Comparison of ENCODE assay signal across 12 mouse cellular contexts in genomic region chr6:4418376-4418775, GRCm38 (mm10).
A peak's percentile ranks its signal among the peaks of the same experiment; 100 is the strongest.
DNase-seq lines count a peak whose midpoint lies in the region; ATAC-seq and TF ChIP-seq lines count a peak whose summit lies in the region.
"Had no signal": no experiment of that assay in that cellular context is flagged by ENCODE, and none has a peak within 500 bp of the region (broad histone marks: within the 10 kb centered on the region; RNA-seq: fewer than 3 reads in every experiment).

No protein-coding gene starts in this region.

- 55% methylated on average over 10 of the region's 10 CpGs for WGBS in heart, postnatal 0 days
- 43% methylated on average over 10 of the region's 10 CpGs for WGBS in lung, embryonic 14.5 days
- WGBS in embryonic facial prominence, embryonic 15.5 days = 46% methylated on average over 10 of the region's 10 CpGs
- 47% methylated on average over 10 of the region's 10 CpGs for WGBS in limb, embryonic 14.5 days

- H3K9me3 ChIP-seq in heart, postnatal 0 days (replicated peaks; ENCODE audit: control insufficient read depth, low read length) = no peaks in the 10 kb centered on the region
- H3K9me3 ChIP-seq in lung, embryonic 14.5 days (ENCODE audit: low read depth, low read length) = no peaks in the 10 kb centered on the region
- H3K9me3 ChIP-seq in embryonic facial prominence, embryonic 15.5 days (replicated peaks) = no peaks in the 10 kb centered on the region
- no peaks in the 10 kb centered on the region for H3K9me3 ChIP-seq in limb, embryonic 14.5 days (ENCODE audit: control insufficient read depth, low read length)
- H3K9me3 ChIP-seq: forebrain, embryonic 15.5 days had no signal

- TF ChIP-seq EP300 in heart, postnatal 0 days (IDR thresholded peaks at IDR 0.05; ENCODE audit: low read depth) = no peak

- no peak for DNase-seq in heart, postnatal 0 days (ENCODE audit: low spot score)
- DNase-seq in heart, adult 8-10 months (ENCODE audit: low spot score) = no peak
- no peak for DNase-seq in lung, embryonic 14.5 days
- DNase-seq in lung, postnatal 36 days = no peak
- no peak for DNase-seq in limb, embryonic 14.5 days (ENCODE audit: low spot score)
- DNase-seq: cerebellum, adult 2 months; right cerebral cortex, postnatal 4 days had no signal

- H3K4me3 ChIP-seq in heart, postnatal 0 days (ENCODE audit: low read depth, low read length) = no peak overlapping the region
- H3K4me3 ChIP-seq in lung, embryonic 14.5 days (ENCODE audit: low read depth, low read length) = no peak overlapping the region
- H3K4me3 ChIP-seq in embryonic facial prominence, embryonic 15.5 days (replicated peaks) = no peak overlapping the region
- no peak overlapping the region for H3K4me3 ChIP-seq in limb, embryonic 14.5 days (replicated peaks; ENCODE audit: low read length)
- H3K4me3 ChIP-seq: forebrain, embryonic 15.5 days had no signal

- H3K9ac ChIP-seq in heart, postnatal 0 days (replicated peaks; ENCODE audit: low read depth, low read length) = no peak overlapping the region
- H3K9ac ChIP-seq in lung, embryonic 14.5 days = no peak overlapping the region
- no peak overlapping the region for H3K9ac ChIP-seq in embryonic facial prominence, embryonic 15.5 days
- H3K9ac ChIP-seq in limb, embryonic 14.5 days (ENCODE audit: low read depth, low read length, severe bottlenecking) = no peak overlapping the region
- H3K9ac ChIP-seq: forebrain, embryonic 15.5 days had no signal

- no peaks in the 10 kb centered on the region for H3K36me3 ChIP-seq in heart, postnatal 0 days (replicated peaks; ENCODE audit: control insufficient read depth, insufficient read depth, low read length)
- no peaks in the 10 kb centered on the region for H3K36me3 ChIP-seq in lung, embryonic 14.5 days (ENCODE audit: insufficient read depth)
- no peaks in the 10 kb centered on the region for H3K36me3 ChIP-seq in embryonic facial prominence, embryonic 15.5 days
- no peaks in the 10 kb centered on the region for H3K36me3 ChIP-seq in limb, embryonic 14.5 days (ENCODE audit: control insufficient read depth, insufficient read depth, low read length)
- H3K36me3 ChIP-seq: forebrain, embryonic 15.5 days had no signal

- no peaks in the 10 kb centered on the region for H3K27me3 ChIP-seq in heart, postnatal 0 days (ENCODE audit: control insufficient read depth, insufficient read depth, low read length)
- H3K27me3 ChIP-seq in lung, embryonic 14.5 days (ENCODE audit: insufficient read depth, low read length) = no peaks in the 10 kb centered on the region
- H3K27me3 ChIP-seq in embryonic facial prominence, embryonic 15.5 days = no peaks in the 10 kb centered on the region
- no peaks in the 10 kb centered on the region for H3K27me3 ChIP-seq in limb, embryonic 14.5 days (ENCODE audit: control insufficient read depth, insufficient read depth, low read length)
- H3K27me3 ChIP-seq: CH12.LX; forebrain, embryonic 15.5 days had no signal

- no peaks in the 10 kb centered on the region for H3K4me1 ChIP-seq in heart, postnatal 0 days (ENCODE audit: control insufficient read depth, insufficient read depth)
- H3K4me1 ChIP-seq in lung, embryonic 14.5 days (ENCODE audit: insufficient read depth) = 0 out of 2 replicates have a peak, but pooled peaks cover 7% of the 10 kb centered on the region
- peaks cover 16% of the 10 kb centered on the region for H3K4me1 ChIP-seq in embryonic facial prominence, embryonic 15.5 days
- H3K4me1 ChIP-seq in limb, embryonic 14.5 days (ENCODE audit: control insufficient read depth, insufficient read depth, low read length) = peaks cover 18% of the 10 kb centered on the region

- H3K27ac ChIP-seq in heart, postnatal 0 days (ENCODE audit: low read depth) = peak overlapping the region; percentile 30; the same call in 1 of the 2 replicates
- H3K27ac ChIP-seq in lung, embryonic 14.5 days (ENCODE audit: low read depth) = peak overlapping the region; percentile 64
- peak overlapping the region; percentile 68; the same call in 1 of the 2 replicates for H3K27ac ChIP-seq in embryonic facial prominence, embryonic 15.5 days (replicated peaks)
- 0 out of 2 replicates have a peak overlapping the region, but pooled peaks have one; percentile 19 for H3K27ac ChIP-seq in limb, embryonic 14.5 days (replicated peaks; ENCODE audit: low read depth, low read length)
- H3K27ac ChIP-seq: forebrain, embryonic 15.5 days; macrophage had no signal

- no peak for TF ChIP-seq CTCF in heart, postnatal 0 days (IDR thresholded peaks at IDR 0.05; ENCODE audit: low read depth)
- TF ChIP-seq CTCF in lung, embryonic 14.5 days (IDR thresholded peaks at IDR 0.05; ENCODE audit: low read depth) = no peak

- H3K4me2 ChIP-seq in heart, postnatal 0 days (ENCODE audit: low read depth, low read length) = no peak overlapping the region
- 0 out of 2 replicates have a peak overlapping the region, but pooled peaks have one; percentile 18 for H3K4me2 ChIP-seq in lung, embryonic 14.5 days
- H3K4me2 ChIP-seq in embryonic facial prominence, embryonic 15.5 days (replicated peaks) = no peak overlapping the region
- H3K4me2 ChIP-seq in limb, embryonic 14.5 days (replicated peaks; ENCODE audit: low read depth, low read length, severe bottlenecking) = 0 out of 2 replicates have a peak overlapping the region, but pooled peaks have one; percentile 3
- H3K4me2 ChIP-seq: forebrain, embryonic 15.5 days had no signal

- no peak for TF ChIP-seq POLR2A in limb, embryonic 14.5 days (IDR thresholded peaks at IDR 0.05; ENCODE audit: borderline replicate concordance, extremely low read depth, insufficient read depth, insufficient read length)

- ATAC-seq in heart, postnatal 0 days (ENCODE audit: insufficient read depth, low read depth) = no peak
- ATAC-seq in lung, embryonic 14.5 days (ENCODE audit: insufficient read depth) = no peak
- no peak for ATAC-seq in embryonic facial prominence, embryonic 15.5 days (ENCODE audit: insufficient number of reproducible peaks, low FRiP score, low TSS enrichment, low read depth)
- no peak for ATAC-seq in limb, embryonic 14.5 days (ENCODE audit: low FRiP score, low read depth)
- ATAC-seq in erythroid progenitor cell, adult 5-6 weeks (replicated peaks; ENCODE audit: low FRiP score, poor library complexity, severe bottlenecking) = no peak

Comparison
In these comparisons a context has a peak if more than half of its experiments do, and no peak if none do; other contexts are left out.
1. H3K4me2 ChIP-seq: peak in lung, embryonic 14.5 days (single experiment) and limb, embryonic 14.5 days (single experiment); none in heart, postnatal 0 days (single experiment) and embryonic facial prominence, embryonic 15.5 days (single experiment).
2. Peak in every context shown above with its lines, with median percentiles within 50 percentile points of each other: H3K27ac ChIP-seq.